9 mouse cellular contexts compared by ENCODE assay signal in the genomic region with DNA sequence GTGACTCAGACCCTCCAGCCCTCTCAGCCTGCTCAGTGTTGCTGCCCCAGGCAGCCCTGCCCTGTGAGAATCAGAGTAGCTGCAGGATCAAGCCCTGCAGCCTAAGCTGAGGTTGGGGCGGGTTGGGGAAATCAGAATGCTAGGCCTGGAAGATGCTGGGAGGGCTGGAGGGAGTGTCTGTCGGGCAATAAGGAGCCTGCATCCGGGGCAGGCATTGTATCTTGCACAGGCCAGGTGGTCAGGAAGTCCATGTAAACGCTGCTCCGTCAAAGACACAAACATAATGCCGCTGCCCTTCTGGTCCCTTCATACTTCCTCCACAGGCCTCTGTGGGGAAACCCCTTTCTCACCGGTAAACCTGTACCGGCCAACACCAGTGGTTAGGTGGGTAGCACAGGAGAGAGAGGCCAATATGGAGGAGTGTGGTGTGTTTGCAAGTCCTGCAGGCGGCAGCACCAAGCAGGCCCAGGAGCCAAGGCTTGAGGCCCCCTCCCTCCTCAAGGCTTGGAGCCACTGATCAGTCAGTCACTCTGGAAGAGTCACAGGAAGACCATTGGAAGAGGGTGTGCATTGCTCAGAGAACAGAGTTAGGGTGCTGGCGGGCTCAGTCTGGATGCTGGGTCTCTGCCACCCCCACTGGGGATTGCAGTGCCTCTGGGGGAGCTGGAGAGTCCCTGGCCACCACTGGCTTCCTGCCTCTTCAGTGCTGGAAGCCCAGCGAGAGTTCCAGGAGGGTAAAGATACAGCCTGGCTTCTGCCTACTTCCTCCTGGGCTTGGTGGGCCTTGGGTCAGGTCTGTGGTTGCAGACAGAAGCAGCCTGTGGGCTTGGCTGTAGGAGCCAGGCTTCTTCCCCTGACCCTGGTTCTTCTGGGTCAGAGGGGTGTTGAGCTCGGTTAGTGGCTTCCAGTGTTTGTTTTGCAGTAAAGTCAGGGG. TPM values are rescaled to one million over a fixed set of nuclear protein-coding genes. Genes with fewer than 3 reads are reported as not detected.
A peak's percentile ranks its signal among the peaks of the same experiment; 100 is the strongest.
DNase-seq lines count a peak whose midpoint lies in the region; ATAC-seq and TF ChIP-seq lines count a peak whose summit lies in the region.
"Had no signal": no experiment of that assay in that cellular context is flagged by ENCODE, and none has a peak within 500 bp of the region (broad histone marks: within the 10 kb centered on the region; RNA-seq: fewer than 3 reads in every experiment).

No protein-coding gene starts in this region.

- TF ChIP-seq CTCF in C2C12 (IDR thresholded peaks at IDR 0.05; ENCODE audit: control insufficient read depth, insufficient read depth, insufficient read length), result peak; percentile 1
- peak; percentile 67 for TF ChIP-seq CTCF in lung, postnatal 0 days (IDR thresholded peaks at IDR 0.05)

- no peaks in the 10 kb centered on the region for H3K36me3 ChIP-seq in C2C12 (ENCODE audit: control insufficient read depth, insufficient read depth)
- H3K36me3 ChIP-seq in lung, postnatal 0 days (ENCODE audit: insufficient read depth, low read length), result no peaks in the 10 kb centered on the region
- no peaks in the 10 kb centered on the region for H3K36me3 ChIP-seq in splenic B cell, adult 2 months (ENCODE audit: control insufficient read depth, insufficient read depth, low read length, poor library complexity, severe bottlenecking)

- intact Hi-C loops in heart, postnatal 10 days (cut with DNase I), result no loop called here

- no peaks in the 10 kb centered on the region for H3K27me3 ChIP-seq in C2C12 (ENCODE audit: control insufficient read depth, insufficient read depth, insufficient read length)
- no peaks in the 10 kb centered on the region for H3K27me3 ChIP-seq in lung, postnatal 0 days (replicated peaks; ENCODE audit: insufficient read depth, low read length)
- H3K27me3 ChIP-seq in splenic B cell, adult 2 months (ENCODE audit: control insufficient read depth, insufficient read depth, low read length, poor library complexity, severe bottlenecking), result no peaks in the 10 kb centered on the region

- WGBS in lung, postnatal 0 days, result 18% methylated on average over 12 of the region's 12 CpGs

- peak; percentile 32 for DNase-seq in cerebellum, adult 11 months
- peak; percentile 16 to 24 for DNase-seq in cerebellum, postnatal 36 days
- peak; percentile 27 to 48 for DNase-seq in heart, postnatal 10 days
- peak; percentile 52 for DNase-seq in lung, postnatal 0 days (ENCODE audit: low spot score)
- DNase-seq in splenic B cell, adult 2 months (ENCODE audit: low read depth, low spot score), result peak; percentile 81
- DNase-seq in layer of hippocampus, adult 8-10 months (ENCODE audit: low spot score in 2 of 2), result no peak

- H3K4me3 ChIP-seq in C2C12 (ENCODE audit: insufficient read depth, poor library complexity, severe bottlenecking), result no peak overlapping the region
- H3K4me3 ChIP-seq in lung, postnatal 0 days (ENCODE audit: low read depth, low read length), result no peak overlapping the region

- no peak for ATAC-seq in cerebellum, adult (ENCODE audit: insufficient number of reproducible peaks, low FRiP score, low TSS enrichment)
- peak; percentile 3; the same call in 1 of the 2 replicates for ATAC-seq in lung, postnatal 0 days

- H3K79me2 ChIP-seq in C2C12 (ENCODE audit: control insufficient read depth, insufficient read depth), result no peaks in the 10 kb centered on the region

- H3K27ac ChIP-seq in lung, postnatal 0 days (ENCODE audit: low read length), result peak overlapping the region; percentile 76

- peaks cover 30% of the 10 kb centered on the region for H3K4me1 ChIP-seq in lung, postnatal 0 days (ENCODE audit: insufficient read depth, low read depth, low read length)

- no peak for TF ChIP-seq EP300 in lung, postnatal 0 days (IDR thresholded peaks at IDR 0.05)

- H3K9me3 ChIP-seq in lung, postnatal 0 days (ENCODE audit: low read length), result no peaks in the 10 kb centered on the region

- no peak overlapping the region; the same call in 1 of the 2 replicates for H3K4me2 ChIP-seq in lung, postnatal 0 days (replicated peaks; ENCODE audit: low read depth, low read length)

- H3K9ac ChIP-seq in lung, postnatal 0 days (replicated peaks; ENCODE audit: low read depth), result no peak overlapping the region

- no peak overlapping the region for H3ac ChIP-seq in C2C12 (ENCODE audit: control insufficient read depth, insufficient read length, low read depth)

- no peaks in the 10 kb centered on the region for H3K79me3 ChIP-seq in C2C12 (ENCODE audit: low read depth)

TF ChIP-seq in C2C12, 6 proteins besides CTCF, POLR2A, EP300 and RAD21:
- TF ChIP-seq CEBPB (IDR thresholded peaks at IDR 0.05; ENCODE audit: low read depth) (no peak), USF1 (IDR thresholded peaks at IDR 0.05; ENCODE audit: low read depth) (no peak), MYOD1 (IDR thresholded peaks at IDR 0.05; ENCODE audit: control insufficient read depth, insufficient read length, low read depth) (no peak), MYOG (IDR thresholded peaks at IDR 0.05; ENCODE audit: control insufficient read depth, extremely low read depth, insufficient read length) (no peak), FOSL1 (IDR thresholded peaks at IDR 0.05; ENCODE audit: insufficient read depth, low read length, poor library complexity, severe bottlenecking) (no peak), MAX (IDR thresholded peaks at IDR 0.05) (no peak)
TF ChIP-seq in C2C12: peak in this region for 0.

RNA-seq across cellular contexts. Expression of a gene that starts 13.3 kb away (rescaled TPM):
- polyA plus RNA-seq in C2C12 (2012; fragmentation: generic; extraction: Trizol), result 10.5 TPM
- total RNA-seq in heart, postnatal 10 days (2021), result 10 to 100 TPM; 20.6 to 26.6 TPM
- 24.4 and 29.1 TPM in 2 replicates for polyA plus RNA-seq in lung, postnatal 0 days (2015; fragmentation: Nextera tagmentation; extraction: Ambion mirVana)
- 100 to 1,000 TPM; 105 to 142 (median 118) TPM for total RNA-seq in layer of hippocampus, adult 8-10 months (2022)

RNA-seq across cellular contexts. Expression of a gene that starts 20.3 kb away (rescaled TPM):
- not detected for polyA plus RNA-seq in C2C12 (2012; fragmentation: generic; extraction: Trizol)
- 1 to 10 TPM; 1.7 to 2.8 TPM for total RNA-seq in heart, postnatal 10 days (2021)
- polyA plus RNA-seq in lung, postnatal 0 days (2015; fragmentation: Nextera tagmentation; extraction: Ambion mirVana), result 5.8 and 6.1 TPM in 2 replicates
- total RNA-seq in layer of hippocampus, adult 8-10 months (2022), result 1 to 10 TPM in 3 of 4 experiments, not detected in 1; 1.5 to 4.1 (median 1.7) TPM

RNA-seq across cellular contexts. Expression of a gene that starts 29.5 kb away (rescaled TPM):
- not detected for polyA plus RNA-seq in C2C12 (2012; fragmentation: generic; extraction: Trizol)
- total RNA-seq in heart, postnatal 10 days (2021), result 1 to 10 TPM; 2.5 to 2.8 TPM
- polyA plus RNA-seq in lung, postnatal 0 days (2015; fragmentation: Nextera tagmentation; extraction: Ambion mirVana), result 1.2 and 1.4 TPM in 2 replicates
- 1 to 10 TPM; 2.1 to 6.6 (median 3.4) TPM for total RNA-seq in layer of hippocampus, adult 8-10 months (2022)

RNA-seq across cellular contexts. Expression of a gene that starts 37.0 kb away (rescaled TPM):
- polyA plus RNA-seq in C2C12 (2012; fragmentation: generic; extraction: Trizol), result not detected
- total RNA-seq in heart, postnatal 10 days (2021), result not detected
- polyA plus RNA-seq in lung, postnatal 0 days (2015; fragmentation: Nextera tagmentation; extraction: Ambion mirVana), result 0.46 TPM in 1 of 2 replicates, not detected in the other
- total RNA-seq in layer of hippocampus, adult 8-10 months (2022), result not detected
- total RNA-seq: layer of hippocampus, postnatal 10 days had no signal

RNA-seq across cellular contexts. Expression of a gene that starts 57.3 kb away (rescaled TPM):
- 28.1 TPM for polyA plus RNA-seq in C2C12 (2012; fragmentation: generic; extraction: Trizol)
- 10 to 100 TPM; 14.1 to 15.4 TPM for total RNA-seq in heart, postnatal 10 days (2021)
- 15.8 and 18.9 TPM in 2 replicates for polyA plus RNA-seq in lung, postnatal 0 days (2015; fragmentation: Nextera tagmentation; extraction: Ambion mirVana)
- 10 to 100 TPM; 18.6 to 21.2 (median 19.5) TPM for total RNA-seq in layer of hippocampus, adult 8-10 months (2022)

Comparison
In these comparisons a context has a peak if more than half of its experiments do, and no peak if none do; other contexts are left out.
1. DNase-seq: peak in cerebellum, adult 11 months (single experiment), cerebellum, postnatal 36 days (2 of 2), heart, postnatal 10 days (2 of 2), lung, postnatal 0 days (single experiment) and splenic B cell, adult 2 months (single experiment); none in layer of hippocampus, adult 8-10 months (0 of 2).